Mouse (Mus musculus) embryonic fibroblast, embryonic 13.5 days (primary cell): ENCODE measurements at regions not wholly inside any gene's neighbourhood (a gene's known extent, or its start where the extent isn't known, plus 50 kb on each side); places are given as distances from the start of the nearest gene placed in this dataset.

Source experiments
- CTCF ChIP-seq: IDR thresholded peaks from 2 replicates; pipeline ENCODE4 v1.5.1; 2011; ENCODE audit warnings: mild to moderate bottlenecking, control low read depth, low read length, moderate library complexity, borderline replicate concordance; ENCODE audit not compliant: insufficient read depth
- POLR2A ChIP-seq: IDR thresholded peaks from 2 replicates; pipeline ENCODE4 v1.6.1; 2011; ENCODE audit warnings: low read depth, mild to moderate bottlenecking, control low read depth, low read length, moderate library complexity

DNA sequence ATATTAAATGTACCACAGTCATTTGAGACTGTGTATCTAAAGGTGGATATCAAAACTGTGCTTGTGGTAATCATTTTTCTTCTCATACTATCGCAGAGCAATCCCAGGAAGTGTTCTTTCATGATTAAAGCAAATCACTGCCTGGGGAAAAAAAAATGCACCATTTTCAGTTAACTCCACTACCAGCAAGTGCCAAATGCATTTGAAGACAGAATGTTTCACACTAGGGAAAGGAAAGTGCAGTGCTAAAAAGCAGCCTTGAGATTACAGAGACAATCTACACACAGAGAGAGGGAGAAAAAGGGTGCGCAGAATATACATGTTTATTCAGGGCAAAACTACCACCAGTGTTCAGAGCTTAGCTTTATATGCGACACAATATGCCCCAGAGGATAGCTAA is 291.0 kb downstream of the Dnajb9 start:
- no peak for TF ChIP-seq CTCF
- no peak for TF ChIP-seq POLR2A
